Mouse (Mus musculus) ES-E14 (cell line): Measurements from ENCODE around the gene Ankmy2.

Experiments used
- CHD2 ChIP-seq: IDR thresholded peaks from 2 replicates; pipeline ENCODE4 v1.6.1; 2014; ENCODE audit warnings: mild to moderate bottlenecking, low read depth, low read length, inconsistent platforms
- MAFK ChIP-seq: IDR thresholded peaks from 2 replicates; pipeline ENCODE4 v1.6.1; 2014; ENCODE audit warnings: mild to moderate bottlenecking, low read depth, low read length, inconsistent platforms; ENCODE audit not compliant: insufficient read depth
- ZC3H11A ChIP-seq: IDR thresholded peaks from 2 replicates; pipeline ENCODE4 v1.6.1; 2012; ENCODE audit warnings: low read depth, mild to moderate bottlenecking, inconsistent platforms, low read length, borderline replicate concordance
- ZNF384 ChIP-seq: IDR thresholded peaks from 2 replicates; pipeline ENCODE4 v1.6.1; 2012; ENCODE audit warnings: low read depth, low read length, inconsistent platforms

GRCm38 (mm10) chr12:36190343-36190742 is 33.4 kb downstream of the Ankmy2 start:
- no peak for TF ChIP-seq CHD2
- TF ChIP-seq MAFK: no peak
- no peak for TF ChIP-seq ZNF384
- TF ChIP-seq ZC3H11A: no peak
